Mouse (Mus musculus) midbrain, embryonic 15.5 days (tissue): ENCODE measurements around the gene Dnah8. TPM values are rescaled to one million over a fixed set of nuclear protein-coding genes. Genes with fewer than 3 reads are reported as not detected.
"Not testable (repeated sequence)": the region's sequence is repeated elsewhere in the genome, so short reads cannot be mapped to it uniquely, and the experiment has no call there.

ENCODE experiments used
- ATAC-seq: fragments of 200-750 bp; cut with Nextera tagmentation; replicated peaks from 2 replicates; pipeline ENCODE4 v1.8.0; 2017; ENCODE audit warnings: moderate TSS enrichment
- H3K27ac ChIP-seq: fragments of 300-500 bp; sonication (generic); 2 replicates; pipeline ENCODE4 v1.5.1; 2015; ENCODE audit warnings: mild to moderate bottlenecking, inconsistent platforms
- H3K27me3 ChIP-seq: fragments of 300-500 bp; sonication (generic); replicated peaks from 2 replicates; pipeline ENCODE4 v1.6.1; 2015; ENCODE audit warnings: inconsistent platforms
- H3K36me3 ChIP-seq: fragments of 300-500 bp; sonication (generic); replicated peaks from 2 replicates; pipeline ENCODE4 v1.6.1; 2015; ENCODE audit warnings: inconsistent platforms
- H3K4me1 ChIP-seq: fragments of 300-500 bp; sonication (generic); 2 replicates; pipeline ENCODE4 v1.6.1; 2015; ENCODE audit warnings: inconsistent platforms
- H3K4me2 ChIP-seq: fragments of 300-500 bp; sonication (generic); 2 replicates; pipeline ENCODE4 v1.6.1; 2015; ENCODE audit warnings: inconsistent platforms, mild to moderate bottlenecking, moderate library complexity
- H3K4me3 ChIP-seq: fragments of 300-500 bp; sonication (generic); 2 replicates; pipeline ENCODE4 v1.5.1; 2015; ENCODE audit warnings: mild to moderate bottlenecking, inconsistent platforms
- H3K9ac ChIP-seq: fragments of 300-500 bp; sonication (generic); 2 replicates; pipeline ENCODE4 v1.6.1; 2015; ENCODE audit warnings: mild to moderate bottlenecking, inconsistent platforms
- H3K9me3 ChIP-seq: fragments of 300-500 bp; sonication (generic); 2 replicates; pipeline ENCODE4 v1.6.1; 2016; ENCODE audit warnings: inconsistent platforms
- WGBS: fragments of 180-500 bp; shearing (Covaris S2); methylation state at CpG from one replicate; pipeline ENCODE4 v1.1.7; 2015; ENCODE audit warnings: mixed read lengths; 5-methylcytosine and 5-hydroxymethylcytosine counted together
- polyA plus RNA-seq: library from polyadenylated mRNA; unstranded; fragments of >200 nt; fragmentation: Nextera tagmentation; extraction: Ambion mirVana; gene quantifications from 2 replicates; pipeline ENCODE4 v1.2.1, GENCODE M21; 2015

The Dnah8 gene
- polyA plus RNA-seq = 2.0 and 2.7 TPM in 2 replicates

GRCm38 (mm10) chr17:30624132-30624531 lies at the start of gene Dnah8:
Gene Dnah8, plus strand, starts transcription at chr17:30624354.
- not testable (repeated sequence) for H3K9ac ChIP-seq, H3K27me3 ChIP-seq, H3K27ac ChIP-seq, H3K4me2 ChIP-seq, H3K9me3 ChIP-seq, ATAC-seq, H3K36me3 ChIP-seq, H3K4me1 ChIP-seq, H3K4me3 ChIP-seq
- no CpG with 5 or more reads among the region's 20 CpGs for WGBS

GRCm38 (mm10) chr17:30574783-30575075 lies 49.4 kb upstream of the Dnah8 start:
- Histone ChIP-seq H3K27ac (no peak overlapping the region), H3K27me3 (no peaks in the 10 kb centered on the region), H3K4me1 (peaks cover 25% of the 10 kb centered on the region), H3K9me3 (no peaks in the 10 kb centered on the region), H3K9ac (no peak overlapping the region), H3K36me3 (no peaks in the 10 kb centered on the region), H3K4me2 (peak overlapping the region; percentile 53), H3K4me3 (peak overlapping the region; percentile 73; the same call in 1 of the 2 replicates)
- no peak for ATAC-seq
- WGBS = 82% methylated on average over 8 of the region's 8 CpGs

GRCm38 (mm10) chr17:30575121-30575904 lies 48.8 kb upstream of the Dnah8 start:
- peaks cover 25% of the 10 kb centered on the region for H3K4me1 ChIP-seq
- no peaks in the 10 kb centered on the region for H3K9me3 ChIP-seq
- 6% methylated on average over 35 of the region's 35 CpGs for WGBS
- H3K4me2 ChIP-seq = peak overlapping the region; percentile 53
- peak overlapping the region; percentile 94 for H3K27ac ChIP-seq
- peak overlapping the region; percentile 73 for H3K4me3 ChIP-seq
- no peaks in the 10 kb centered on the region for H3K36me3 ChIP-seq
- no peaks in the 10 kb centered on the region for H3K27me3 ChIP-seq
- peak; percentile 56 for ATAC-seq
- peak overlapping the region; percentile 59 for H3K9ac ChIP-seq

- ATAC-seq = peak; percentile 96
- H3K4me2 ChIP-seq = peak within 1 kb of the TSS; percentile 53
- H3K36me3 ChIP-seq = no peaks in the 10 kb centered on the region
- WGBS = under 1% methylated on average over 80 of the region's 94 CpGs
- no peaks in the 10 kb centered on the region for H3K27me3 ChIP-seq
- H3K9me3 ChIP-seq = no peaks in the 10 kb centered on the region
- H3K27ac ChIP-seq = peak within 1 kb of the TSS; percentile 94
- peaks cover 25% of the 10 kb centered on the region for H3K4me1 ChIP-seq
- peak within 1 kb of the TSS; percentile 59 for H3K9ac ChIP-seq
- peak within 1 kb of the TSS; percentile 73 for H3K4me3 ChIP-seq
Observed at GRCm38 (mm10) chr17:30575941-30576773, 48.0 kb upstream of the Dnah8 start, which contains the start of gene Btbd9. Gene Btbd9, minus strand, starts transcription at chr17:30576488.

GRCm38 (mm10) chr17:30576946-30577345 lies 47.2 kb upstream of the Dnah8 start:
- Histone ChIP-seq H3K9ac (peak overlapping the region; percentile 59), H3K4me3 (peak overlapping the region; percentile 73), H3K36me3 (no peaks in the 10 kb centered on the region), H3K27me3 (no peaks in the 10 kb centered on the region), H3K9me3 (no peaks in the 10 kb centered on the region), H3K4me1 (peaks cover 25% of the 10 kb centered on the region), H3K4me2 (peak overlapping the region; percentile 53), H3K27ac (peak overlapping the region; percentile 94)
- no peak for ATAC-seq
- 72% methylated on average over 12 of the region's 12 CpGs for WGBS

- no peak overlapping the region for H3K4me2 ChIP-seq
- no peaks in the 10 kb centered on the region for H3K9me3 ChIP-seq
- no peaks in the 10 kb centered on the region for H3K36me3 ChIP-seq
- WGBS = 68% methylated on average over 1 of the region's 1 CpGs
- H3K9ac ChIP-seq = no peak overlapping the region
- H3K4me3 ChIP-seq = no peak overlapping the region
- H3K27me3 ChIP-seq = no peaks in the 10 kb centered on the region
- peaks cover 10% of the 10 kb centered on the region for H3K4me1 ChIP-seq
- no peak overlapping the region for H3K27ac ChIP-seq
- ATAC-seq = no peak
Observed at GRCm38 (mm10) chr17:30580781-30581180, 43.4 kb upstream of the Dnah8 start.

GRCm38 (mm10) chr17:30581201-30581600 lies 43.0 kb upstream of the Dnah8 start:
- WGBS = 89% methylated on average over 6 of the region's 6 CpGs
- no peaks in the 10 kb centered on the region for H3K27me3 ChIP-seq
- H3K4me3 ChIP-seq = no peak overlapping the region
- H3K4me1 ChIP-seq = peaks cover 10% of the 10 kb centered on the region
- no peaks in the 10 kb centered on the region for H3K36me3 ChIP-seq
- no peak for ATAC-seq
- H3K4me2 ChIP-seq = no peak overlapping the region
- no peak overlapping the region for H3K27ac ChIP-seq
- no peaks in the 10 kb centered on the region for H3K9me3 ChIP-seq
- H3K9ac ChIP-seq = no peak overlapping the region

GRCm38 (mm10) chr17:30582313-30582712 lies 41.8 kb upstream of the Dnah8 start:
- no peak overlapping the region for H3K27ac ChIP-seq
- no peak overlapping the region for H3K4me2 ChIP-seq
- no peaks in the 10 kb centered on the region for H3K9me3 ChIP-seq
- H3K4me3 ChIP-seq = no peak overlapping the region
- H3K4me1 ChIP-seq = peaks cover 5% of the 10 kb centered on the region; the same call in 1 of the 2 replicates
- no peak overlapping the region for H3K9ac ChIP-seq
- H3K27me3 ChIP-seq = no peaks in the 10 kb centered on the region
- H3K36me3 ChIP-seq = no peaks in the 10 kb centered on the region
- WGBS = 84% methylated on average over 3 of the region's 3 CpGs
- no peak for ATAC-seq

GRCm38 (mm10) chr17:30583258-30584001 lies 40.7 kb upstream of the Dnah8 start:
- ATAC-seq = no peak
- Histone ChIP-seq H3K4me2 (no peak overlapping the region), H3K27ac (no peak overlapping the region), H3K4me3 (no peak overlapping the region), H3K27me3 (no peaks in the 10 kb centered on the region), H3K4me1 (no peaks in the 10 kb centered on the region), H3K9me3 (no peaks in the 10 kb centered on the region), H3K9ac (no peak overlapping the region), H3K36me3 (no peaks in the 10 kb centered on the region)
- 85% methylated on average over 2 of the region's 2 CpGs for WGBS

- 36% methylated on average over 17 of the region's 17 CpGs for WGBS
- 0 out of 2 replicates have a peak overlapping the region, but pooled peaks have one; percentile 6 for H3K4me3 ChIP-seq
- H3K36me3 ChIP-seq = 0 out of 2 replicates have a peak, but pooled peaks cover 6% of the 10 kb centered on the region
- peaks cover 15% of the 10 kb centered on the region for H3K4me1 ChIP-seq
- no peak overlapping the region for H3K9ac ChIP-seq
- H3K4me2 ChIP-seq = no peak overlapping the region
- peak; percentile 52 for ATAC-seq
- 0 out of 2 replicates have a peak overlapping the region, but pooled peaks have one; percentile 45 for H3K27ac ChIP-seq
- no peaks in the 10 kb centered on the region for H3K27me3 ChIP-seq
- H3K9me3 ChIP-seq = no peaks in the 10 kb centered on the region
Observed at GRCm38 (mm10) chr17:30590417-30591198, 33.5 kb upstream of the Dnah8 start.

- no peak overlapping the region for H3K4me2 ChIP-seq
- H3K36me3 ChIP-seq = peaks cover 12% of the 10 kb centered on the region; the same call in 1 of the 2 replicates
- H3K9ac ChIP-seq = no peak overlapping the region
- ATAC-seq = no peak
- no peaks in the 10 kb centered on the region for H3K27me3 ChIP-seq
- no peak overlapping the region for H3K4me3 ChIP-seq
- peaks cover 15% of the 10 kb centered on the region for H3K4me1 ChIP-seq
- no peaks in the 10 kb centered on the region for H3K9me3 ChIP-seq
- no peak overlapping the region for H3K27ac ChIP-seq
- WGBS = 36% methylated on average over 5 of the region's 5 CpGs
Observed at GRCm38 (mm10) chr17:30594407-30594806, 29.7 kb upstream of the Dnah8 start.
